Mouse (Mus musculus): Measurements from ENCODE around the gene Abi1.
"Not testable (repeated sequence)": the region's sequence is repeated elsewhere in the genome, so short reads cannot be mapped to it uniquely, and the experiment has no call there.

Abi1 gene

DNA sequence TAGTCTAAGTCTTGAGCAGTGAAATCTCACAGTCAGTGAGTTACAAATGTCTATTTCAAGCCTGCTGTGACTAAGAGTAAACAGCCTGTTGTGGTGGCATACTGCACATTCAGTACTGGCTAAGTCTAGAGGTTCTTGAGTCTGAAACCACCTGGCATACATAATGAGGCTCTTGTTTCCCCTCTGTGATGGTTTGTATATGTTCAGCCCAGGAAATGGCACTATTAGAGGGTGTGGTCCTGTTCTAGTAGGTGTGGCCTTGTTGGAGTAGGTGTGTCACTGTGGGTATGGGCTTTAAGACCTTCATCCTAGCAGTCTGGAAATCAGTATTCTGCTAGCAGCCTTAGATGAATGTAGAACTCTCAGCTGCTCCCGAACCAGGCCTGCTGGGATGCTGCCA is 82.6 kb downstream of the Abi1 start:
- DNase-seq, result no peak

DNA sequence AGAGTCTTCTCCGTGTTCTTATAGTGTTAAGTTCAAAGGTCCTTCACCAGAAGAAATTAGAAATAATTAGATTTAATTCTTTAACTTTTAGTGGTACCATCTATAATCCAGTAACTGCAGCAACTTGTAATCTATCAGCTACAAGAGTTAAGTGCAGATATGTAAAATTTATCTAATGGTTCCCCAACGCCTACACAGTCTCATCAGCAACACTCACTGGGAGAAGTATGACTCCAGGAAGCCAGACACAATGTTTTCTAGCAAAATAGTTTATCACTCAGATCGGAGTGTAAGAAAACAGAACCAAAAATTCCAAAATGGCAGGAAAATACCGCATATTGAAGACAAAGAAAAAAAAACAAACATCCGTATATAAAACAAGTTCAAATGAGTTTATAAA is 84.1 kb downstream of the Abi1 start:
- DNase-seq, result no peak

DNA sequence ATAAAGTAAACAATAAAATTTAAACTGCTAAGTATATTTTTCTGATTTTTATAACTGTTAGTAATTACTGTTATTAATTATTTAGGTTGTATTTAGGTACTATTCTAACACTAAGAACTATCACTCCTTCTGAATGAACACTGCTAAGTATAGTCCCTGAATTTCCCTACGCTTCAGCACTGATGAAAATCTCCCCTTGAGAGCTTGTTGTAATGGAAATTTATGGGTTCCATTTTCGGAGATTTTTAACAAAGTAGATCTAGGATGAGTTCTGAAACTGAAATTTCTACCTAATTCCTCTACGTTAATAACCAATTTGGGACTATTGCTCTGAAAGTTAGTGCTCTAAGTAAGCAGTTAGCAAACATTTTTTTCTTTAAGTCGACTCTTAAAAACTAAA is 85.8 kb downstream of the Abi1 start:
- no peak for DNase-seq

DNA sequence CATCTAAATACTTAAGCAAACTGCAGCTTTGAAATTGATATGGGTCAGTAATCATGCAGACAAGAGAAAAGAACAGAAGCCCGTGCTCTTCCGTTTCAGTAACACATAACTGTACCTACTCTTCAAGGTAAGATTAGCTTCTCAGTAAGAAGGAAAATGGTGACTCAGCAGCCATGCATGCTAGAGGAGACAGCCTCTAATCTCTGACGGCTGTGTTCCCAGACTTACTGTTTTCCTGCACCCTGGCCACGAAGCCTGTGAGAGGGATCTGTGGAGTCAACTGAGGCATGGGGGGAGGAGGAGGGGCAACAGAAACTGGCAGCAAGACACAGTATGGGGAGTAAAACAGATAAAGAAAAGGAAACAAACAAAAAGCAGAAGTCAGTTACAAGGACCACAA is 90.1 kb downstream of the Abi1 start:
- peak in 1 of 2 experiments; percentile 7 for DNase-seq

DNA sequence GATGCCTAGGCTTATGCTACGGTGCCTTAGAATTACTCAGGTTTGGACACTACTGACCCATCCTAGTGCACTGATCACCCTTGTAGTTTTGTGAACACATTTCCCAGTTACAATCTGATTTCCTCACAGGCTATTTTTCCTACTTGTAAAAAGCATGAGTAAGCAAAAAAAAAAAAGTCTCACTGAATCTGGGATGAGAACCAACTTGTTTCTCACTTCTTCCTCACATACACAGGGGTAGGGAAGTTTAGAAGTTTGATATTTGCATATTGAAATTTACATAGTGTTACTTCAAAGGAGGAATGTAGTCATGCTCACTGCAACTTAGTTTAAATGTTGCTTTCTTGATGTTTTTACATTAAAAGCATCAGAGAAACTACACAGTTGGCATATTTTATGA is 106.5 kb downstream of the Abi1 start:
- DNase-seq, result no peak

DNA sequence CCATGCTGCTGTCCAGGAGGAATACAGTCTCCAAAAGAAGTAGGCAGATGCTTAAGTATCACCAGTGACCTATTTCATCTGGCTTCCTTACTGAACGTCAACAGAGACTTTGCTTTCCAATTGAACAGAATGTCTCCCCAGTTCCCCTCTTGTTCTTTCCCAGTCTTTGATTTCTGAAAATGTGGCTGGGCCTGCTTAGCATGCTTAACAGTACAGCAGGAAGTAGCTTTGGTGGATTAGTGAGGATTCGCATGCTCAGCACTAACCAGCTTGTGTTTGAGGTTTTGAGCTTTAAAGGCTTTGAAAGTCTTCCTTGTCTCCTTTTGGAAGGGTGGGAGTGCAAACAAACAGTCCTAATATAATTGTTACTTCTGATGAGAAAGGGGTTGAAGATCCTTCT is 111.8 kb downstream of the Abi1 start:
- DNase-seq, result no peak

DNA sequence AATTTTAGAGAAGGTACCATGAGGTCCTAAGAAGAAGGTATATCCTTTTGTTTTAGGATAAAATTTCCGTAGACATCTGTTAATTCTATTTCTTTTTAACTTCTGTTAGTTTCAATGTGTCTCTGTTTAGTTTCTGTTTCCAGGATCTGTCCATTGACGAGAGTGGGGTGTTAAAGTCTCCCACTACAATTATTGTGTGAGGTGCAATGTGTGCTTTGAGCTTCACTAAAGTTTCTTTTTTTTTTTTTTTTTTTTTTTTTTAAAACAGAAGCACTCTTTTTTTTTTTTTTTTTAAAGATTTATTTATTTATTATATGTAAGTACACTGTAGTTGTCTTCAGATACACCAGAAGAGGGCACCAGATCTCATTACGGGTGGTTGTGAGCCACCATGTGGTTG is 114.1 kb downstream of the Abi1 start:
- DNase-seq, result not testable (repeated sequence)

DNA sequence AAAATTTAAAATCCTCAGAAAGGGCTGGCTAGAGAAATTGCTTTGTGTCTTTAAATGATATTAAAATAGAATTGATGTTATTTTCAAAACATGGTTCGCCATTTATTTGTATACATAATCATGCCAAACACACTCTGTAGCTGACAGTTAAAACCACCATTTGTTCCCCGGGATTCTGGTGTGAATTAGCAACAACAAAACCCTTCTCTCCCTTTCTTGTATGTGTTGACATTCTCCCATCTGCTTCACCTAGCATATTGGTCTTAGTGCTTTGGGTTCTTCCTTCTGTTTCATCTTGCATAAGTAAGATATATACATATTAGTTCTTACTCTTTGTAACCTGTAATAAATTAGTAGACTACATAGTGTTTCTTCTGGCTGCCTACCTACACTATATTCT is 121.4 kb downstream of the Abi1 start:
- DNase-seq, result no peak

DNA sequence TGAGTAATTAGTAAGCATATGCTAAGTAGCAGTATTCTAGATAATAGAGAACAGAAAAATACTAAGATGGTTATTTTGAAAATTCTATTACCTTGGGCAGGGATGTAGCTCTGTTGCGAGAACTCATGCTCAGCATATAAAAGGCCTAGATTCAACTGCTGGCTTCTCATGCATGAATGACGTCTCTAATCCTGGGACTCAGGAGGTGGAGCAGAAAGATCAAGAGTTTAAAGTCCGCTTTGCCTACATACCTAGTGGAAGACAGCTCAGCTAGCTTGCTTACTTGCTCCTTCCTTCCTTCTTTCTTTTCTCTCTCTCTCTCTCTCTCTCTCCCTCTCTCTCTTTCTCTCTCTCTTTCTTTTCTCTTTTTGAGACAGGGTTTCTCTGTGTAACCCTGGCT is 125.6 kb downstream of the Abi1 start:
- DNase-seq, result peak; percentile 50 to 73

DNA sequence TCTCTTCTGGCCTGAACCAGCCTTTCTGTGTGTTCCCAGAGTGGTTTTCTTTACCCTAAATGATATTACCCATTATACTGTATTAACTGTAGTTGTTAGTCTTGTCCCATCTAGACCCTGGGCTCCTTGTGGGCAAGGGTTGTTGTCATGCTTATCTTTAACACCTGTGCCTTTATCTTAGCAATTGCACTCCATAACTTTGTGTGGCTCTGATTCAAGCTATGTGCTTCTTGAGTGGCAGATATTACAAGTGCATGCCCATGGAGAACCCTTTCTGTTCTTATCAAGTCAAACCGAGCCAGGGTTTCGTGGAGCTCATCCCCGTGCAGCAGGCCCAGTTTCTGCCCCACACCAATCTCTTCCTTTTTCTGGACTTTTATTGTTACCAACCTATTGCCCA is 136.1 kb downstream of the Abi1 start:
- DNase-seq, result no peak

DNA sequence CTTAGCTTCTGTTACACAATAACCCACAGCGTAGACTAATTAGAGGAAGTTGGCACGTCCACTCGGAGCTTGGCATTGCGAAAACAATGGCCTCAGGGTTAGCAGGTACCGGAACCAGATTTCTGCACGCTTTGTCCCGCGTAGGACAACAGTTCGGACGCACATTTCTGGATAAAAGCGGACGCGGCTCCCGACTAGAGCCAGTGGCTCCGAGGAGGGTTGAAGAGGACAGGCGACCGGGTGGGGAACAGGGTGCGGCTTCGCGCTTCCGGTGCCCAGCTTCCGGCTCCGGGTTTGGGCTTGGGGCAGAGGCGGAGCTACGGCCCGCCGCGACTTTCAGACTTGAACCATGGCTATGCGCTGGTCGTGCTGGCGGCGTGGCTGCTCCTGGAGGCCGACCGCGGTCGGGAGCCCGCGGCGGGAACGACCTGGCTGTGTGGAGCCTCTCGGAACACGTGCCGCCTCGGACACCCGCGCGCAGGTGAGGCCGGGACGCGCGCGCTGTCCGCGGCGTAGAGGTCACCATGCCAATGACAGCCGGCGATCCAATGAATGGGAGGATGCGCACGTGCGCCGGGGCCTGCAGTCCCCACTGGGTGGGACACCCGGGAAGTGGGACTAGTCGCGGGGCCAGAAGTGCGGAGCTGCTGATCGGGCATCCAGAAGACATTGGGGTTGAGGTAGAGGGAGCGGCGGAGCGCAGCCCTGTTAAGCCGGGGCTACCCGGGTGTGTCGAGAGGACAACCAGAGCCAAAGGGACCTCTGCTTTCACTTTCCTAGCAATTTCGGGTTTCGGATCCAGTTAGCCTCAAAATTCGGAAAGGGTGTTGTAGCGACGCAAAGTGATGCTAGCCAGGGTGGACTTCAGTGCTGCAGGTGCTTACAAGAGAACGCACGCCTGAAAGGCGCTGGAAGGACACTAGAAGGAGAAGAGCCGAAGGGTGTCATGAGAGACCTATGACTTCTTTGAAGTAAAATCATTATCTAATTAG is 144.5 kb downstream of the Abi1 start, which contains the start of gene Pdss1:
Pdss1 (plus strand) TSS at position 241 of the 992 bp plus-strand sequence.
- DNase-seq, result peak; percentile 92 to 93

DNA sequence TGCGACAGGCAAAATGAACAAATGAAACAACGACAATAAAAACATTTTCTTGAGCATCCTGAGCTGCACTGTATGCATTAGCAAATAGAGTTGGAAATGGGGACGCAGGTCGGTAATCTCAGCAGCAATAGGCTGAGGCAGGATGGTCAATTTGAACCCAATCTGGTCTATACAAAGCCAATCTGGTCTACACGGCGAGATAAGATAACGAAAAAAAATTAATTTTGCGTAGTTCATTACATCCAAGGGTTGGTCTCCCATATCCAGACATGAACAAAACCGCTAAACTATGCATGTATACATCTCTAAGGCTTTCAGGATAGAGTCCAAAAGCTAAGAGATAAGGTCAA is 145.1 kb downstream of the Abi1 start:
- no peak for DNase-seq

All from kidney, postnatal 36 days (tissue).